In the genomic region with DNA sequence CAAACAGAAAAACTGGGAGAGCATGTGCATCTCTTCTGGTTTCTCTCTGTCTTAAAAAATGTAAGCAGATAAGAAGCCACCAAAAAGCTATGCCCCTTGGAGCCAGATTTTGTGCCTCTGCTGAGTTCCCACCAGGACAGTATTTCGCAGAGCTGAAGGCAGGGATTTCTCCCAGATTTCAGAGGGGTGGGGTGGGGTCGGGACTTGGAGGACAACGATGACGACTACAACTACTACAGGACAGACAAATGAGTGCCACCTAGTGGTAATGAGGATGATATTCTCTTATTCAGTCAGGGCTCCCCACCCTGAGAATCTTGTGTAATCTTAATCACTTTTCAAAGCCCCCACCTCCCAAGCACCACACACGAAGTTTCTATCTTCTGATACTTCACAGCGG, we compare ENCODE assay signal across 7 mouse cellular contexts. TPM values are rescaled to one million over a fixed set of nuclear protein-coding genes. Genes with fewer than 3 reads are reported as not detected.
DNase-seq lines count a peak whose midpoint lies in the region; ATAC-seq and TF ChIP-seq lines count a peak whose summit lies in the region.

No protein-coding gene starts in this region.

- no peak for DNase-seq in lung, adult 2 months
- DNase-seq in lung, postnatal 14 days, result no peak
- peak; percentile 27 for DNase-seq in mesoderm, embryonic 11.5 days (ENCODE audit: low read depth, low spot score)
- DNase-seq in right cerebral cortex, postnatal 4 days, result no peak
- no peak for DNase-seq in left cerebral cortex, adult 9 months (ENCODE audit: low spot score in 2 of 2)

- peak; percentile 51 for ATAC-seq in common myeloid progenitor, adult 5-6 weeks (replicated peaks; ENCODE audit: low read depth, poor library complexity, severe bottlenecking)
- no peak for ATAC-seq in heart, embryonic 13.5 days (ENCODE audit: extremely low read depth, insufficient number of reproducible peaks, low FRiP score, low TSS enrichment)

- H3K27me3 ChIP-seq in heart, embryonic 13.5 days (replicated peaks), result no peaks in the 10 kb centered on the region; the same call in none of the 2 replicates

- no peak for TF ChIP-seq POLR2A in lung, adult 2 months (IDR thresholded peaks at IDR 0.05; ENCODE audit: borderline replicate concordance, extremely low read depth, low read depth, low read length)

- WGBS in lung, adult 2 months, result 13% methylated on average over 6 of the region's 6 CpGs
- 12% methylated on average over 6 of the region's 6 CpGs for WGBS in heart, embryonic 13.5 days

- peaks cover 8% of the 10 kb centered on the region for H3K4me1 ChIP-seq in lung, adult 2 months (ENCODE audit: control insufficient read depth, insufficient read depth, low read length)
- peaks cover 6% of the 10 kb centered on the region; the same call in 1 of the 2 replicates for H3K4me1 ChIP-seq in heart, embryonic 13.5 days

- TF ChIP-seq CTCF in lung, adult 2 months (IDR thresholded peaks at IDR 0.05; ENCODE audit: insufficient read depth, low read length), result peak; percentile 18; the same call in 1 of the 2 replicates

- H3K9me3 ChIP-seq in heart, embryonic 13.5 days, result no peaks in the 10 kb centered on the region

- H3K4me3 ChIP-seq in lung, adult 2 months (replicated peaks; ENCODE audit: extremely low read depth, low read depth, low read length), result no peak overlapping the region
- peak overlapping the region; percentile 31; the same call in 1 of the 2 replicates for H3K4me3 ChIP-seq in heart, embryonic 13.5 days

- peak overlapping the region; percentile 64 for H3K4me2 ChIP-seq in heart, embryonic 13.5 days

- peak overlapping the region; percentile 65 for H3K9ac ChIP-seq in heart, embryonic 13.5 days

- H3K36me3 ChIP-seq in heart, embryonic 13.5 days, result no peaks in the 10 kb centered on the region

- no peak overlapping the region for H3K27ac ChIP-seq in heart, embryonic 13.5 days (replicated peaks)

RNA-seq across cellular contexts. Expression of gene Serpinb1b, which starts 1.0 kb away (rescaled TPM):
- polyA plus RNA-seq in lung, adult 2 months (2012; rRNA removed), result 0.12 and 0.44 TPM in 2 replicates
- total RNA-seq in common myeloid progenitor, adult 5-6 weeks (2017), result not detected in 2 replicates
- polyA plus RNA-seq in heart, embryonic 13.5 days (2015; fragmentation: Nextera tagmentation; extraction: Ambion mirVana), result not detected in 2 replicates

RNA-seq across cellular contexts. Expression of gene Serpinb9b, which starts 52.2 kb away (rescaled TPM):
- polyA plus RNA-seq in lung, adult 2 months (2012; rRNA removed), result 0.21 and 0.32 TPM in 2 replicates
- not detected in 2 replicates for total RNA-seq in common myeloid progenitor, adult 5-6 weeks (2017)
- 0.65 and 0.78 TPM in 2 replicates for polyA plus RNA-seq in heart, embryonic 13.5 days (2015; fragmentation: Nextera tagmentation; extraction: Ambion mirVana)
